Mouse (Mus musculus) CD4-positive helper T cell, adult 2 months (primary cell): ENCODE measurements around the gene Usp39.
A peak's percentile ranks its signal among the peaks of the same experiment; 100 is the strongest.

Experiments
- DNase-seq: peaks from one replicate; pipeline ENCODE4 v3.0.0-alpha.2; 2012; ENCODE audit warnings: low read depth, missing footprints, low spot score

Usp39 gene

DNA sequence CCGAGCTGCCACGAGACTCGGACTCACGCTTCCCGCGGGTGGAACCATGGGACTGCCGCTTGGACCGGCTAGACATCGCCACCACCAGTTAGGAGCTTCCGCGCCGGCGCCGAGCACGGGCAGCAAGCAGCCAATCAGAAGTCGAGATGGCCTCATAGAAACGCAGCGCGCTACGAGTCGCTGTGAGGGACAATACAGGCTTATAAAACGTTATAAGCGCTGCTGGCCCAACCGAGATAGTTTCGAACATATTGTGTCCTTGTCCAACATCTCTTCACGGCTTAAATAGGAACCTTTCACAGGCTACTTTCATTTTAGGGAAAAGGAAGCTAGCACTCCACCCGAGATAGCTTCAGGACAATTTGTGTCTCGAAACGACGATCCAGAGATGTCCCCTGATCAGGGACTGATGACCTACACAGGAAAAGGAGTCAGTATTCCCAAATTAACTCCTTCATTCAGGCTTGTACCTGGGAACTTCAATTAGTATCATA, at the start of gene Usp39:
TSS of gene Usp39 (minus strand) at position 111 of the 494 bp plus-strand sequence.
- DNase-seq = peak; percentile 94

DNA sequence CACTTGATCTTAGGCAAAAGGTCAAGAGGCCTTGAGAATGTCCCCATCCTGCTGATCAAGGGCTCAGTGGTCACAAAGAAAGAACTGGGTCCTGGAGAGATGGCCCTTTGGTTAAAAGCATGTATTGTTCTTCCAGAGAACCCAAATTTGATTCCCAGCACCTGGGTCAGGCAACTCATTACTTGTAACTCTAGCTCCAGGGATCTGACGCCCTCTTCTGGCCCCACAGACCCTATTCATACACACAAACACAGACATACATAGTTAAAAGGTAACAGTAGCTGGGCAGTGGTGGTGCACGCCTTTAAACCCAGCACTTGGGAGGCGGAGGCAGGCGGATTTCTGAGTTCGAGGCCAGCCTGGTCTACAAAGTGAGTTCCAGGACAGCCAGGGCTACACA, 47.4 kb upstream of the Usp39 start:
- DNase-seq = no peak

DNA sequence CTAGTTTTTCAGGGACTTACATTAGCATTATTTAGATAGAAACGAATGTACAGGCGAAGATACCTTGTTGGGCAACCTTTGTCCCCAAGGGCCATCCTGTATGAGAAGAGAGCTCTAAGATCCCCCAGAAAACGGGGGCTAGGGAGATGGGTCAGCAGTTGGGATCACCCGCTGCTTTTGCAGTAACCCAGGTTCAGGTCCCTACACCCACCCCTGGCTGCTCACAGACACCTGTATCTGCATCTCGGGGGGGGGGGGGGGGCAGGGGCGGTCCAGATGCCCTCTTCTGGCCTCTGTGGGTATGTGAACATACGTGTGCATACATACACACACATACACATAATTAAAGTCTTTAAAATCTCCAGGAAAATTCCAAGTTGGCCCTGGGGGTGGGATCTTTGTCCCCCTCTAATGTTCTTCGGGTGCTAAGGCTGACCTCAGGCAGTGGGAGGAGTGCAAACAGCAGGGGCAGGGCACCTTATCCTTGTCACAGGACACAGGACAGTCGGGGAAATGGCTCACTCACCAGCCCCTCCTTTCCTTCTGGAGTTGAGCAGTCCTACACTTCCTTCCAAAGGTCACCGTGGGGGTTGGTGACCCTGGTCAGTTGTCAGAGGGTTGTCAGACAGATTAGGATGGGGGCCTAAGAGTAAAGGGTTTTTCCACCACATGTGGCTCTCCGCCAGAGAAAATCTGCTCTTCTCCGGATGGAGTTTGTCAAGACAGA, 46.0 kb upstream of the Usp39 start:
- DNase-seq = peak; percentile 61

DNA sequence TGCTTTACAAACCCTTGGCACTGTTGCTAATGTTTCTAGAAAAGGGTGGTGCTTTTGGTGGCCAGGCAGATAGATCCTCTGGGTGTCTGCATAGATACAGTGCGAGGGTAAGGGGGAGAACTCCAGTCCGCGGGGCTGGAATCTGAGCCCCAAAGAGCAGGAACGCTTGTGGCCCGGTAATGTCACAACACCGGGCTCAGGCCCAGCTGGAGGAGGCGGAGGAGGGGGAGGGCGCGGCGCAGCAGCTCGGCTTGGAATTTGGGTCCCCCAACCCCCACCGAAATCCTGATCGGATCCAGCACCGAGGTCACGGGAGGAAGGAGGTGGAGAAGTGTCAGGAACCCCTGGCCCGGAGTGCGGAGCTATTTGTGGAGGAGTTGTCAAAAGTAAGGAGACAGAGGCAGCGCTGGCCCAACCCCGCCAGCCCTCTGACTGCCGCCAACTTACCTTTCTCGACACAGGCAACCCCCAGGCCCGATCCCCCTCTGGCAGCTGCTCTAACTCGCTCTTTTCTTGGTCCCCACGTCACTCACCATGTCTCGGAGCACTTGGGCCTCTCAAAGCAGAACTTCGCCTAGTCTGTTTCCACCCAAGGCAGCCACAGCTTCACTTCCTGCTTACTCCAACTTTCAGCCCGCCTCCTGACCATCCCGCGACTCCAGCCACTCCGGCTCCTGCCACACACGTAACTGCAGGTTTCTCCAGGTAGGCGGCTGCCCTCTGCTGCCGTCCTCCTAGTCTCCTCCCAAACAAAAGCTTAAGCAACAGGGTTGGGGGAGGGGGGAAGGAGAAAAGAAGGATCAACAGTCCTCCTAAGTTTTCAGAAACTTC, 45.2 kb upstream of the Usp39 start, which contains the start of gene Vamp8:
TSS of gene Vamp8 (minus strand) at position 763 of the 831 bp plus-strand sequence.
- peak; percentile 70 for DNase-seq

GRCm38 (mm10) chr6:72389471-72389940, 44.5 kb upstream of the Usp39 start:
- peak; percentile 34 for DNase-seq

DNA sequence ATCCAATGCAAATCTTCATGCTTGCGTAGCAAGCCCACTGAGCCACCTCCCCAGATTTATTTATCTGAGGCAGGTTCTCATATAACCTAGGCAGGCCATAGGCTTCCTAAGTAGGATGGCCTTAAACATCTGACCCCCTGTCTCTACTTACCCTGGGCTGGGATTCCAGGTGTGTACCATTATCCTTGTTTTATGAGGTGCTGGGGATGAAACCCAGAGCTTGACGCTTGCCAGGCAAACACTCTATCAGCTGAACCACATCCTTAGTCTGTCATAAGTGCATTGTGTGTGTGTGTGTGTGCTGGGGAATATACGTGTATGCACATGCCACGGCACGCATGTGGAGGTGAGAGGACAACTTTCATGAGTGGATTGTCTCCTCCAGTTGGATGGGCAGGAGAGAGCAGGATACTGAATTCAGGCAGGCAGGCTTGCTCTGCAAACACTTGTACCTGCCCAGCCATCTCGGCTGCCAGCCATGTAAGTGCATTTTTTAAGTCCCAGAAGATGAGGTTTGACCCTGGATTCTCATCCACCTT, 43.9 kb upstream of the Usp39 start:
- DNase-seq = no peak

- DNase-seq = no peak
Measured at GRCm38 (mm10) chr6:72388266-72388665, 43.3 kb upstream of the Usp39 start.

DNA sequence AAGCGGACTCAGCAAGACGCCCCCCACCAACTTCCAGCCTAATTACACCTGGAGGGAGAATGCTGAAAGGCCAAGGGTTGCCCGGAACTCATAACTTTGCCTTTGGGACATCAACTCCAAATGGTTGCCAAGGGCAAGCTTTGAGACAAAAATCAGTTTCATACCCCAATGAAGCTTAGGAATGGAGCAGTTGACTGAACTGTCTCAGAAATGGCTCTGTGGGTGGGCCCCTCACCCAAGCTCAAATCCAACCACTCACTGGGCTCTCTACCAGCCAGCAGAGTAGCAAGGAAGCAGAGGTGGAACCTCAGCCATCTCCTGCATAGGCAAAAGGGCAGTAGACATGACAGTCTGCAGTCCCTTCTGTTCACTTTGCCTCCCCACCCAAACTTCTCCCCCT, 42.8 kb upstream of the Usp39 start:
- no peak for DNase-seq

- no peak for DNase-seq
Measured at GRCm38 (mm10) chr6:72386561-72386960, 41.6 kb upstream of the Usp39 start.

- DNase-seq = no peak
Measured at GRCm38 (mm10) chr6:72385258-72385657, 40.3 kb upstream of the Usp39 start.

GRCm38 (mm10) chr6:72383952-72384351, 39.0 kb upstream of the Usp39 start:
- DNase-seq = no peak

DNA sequence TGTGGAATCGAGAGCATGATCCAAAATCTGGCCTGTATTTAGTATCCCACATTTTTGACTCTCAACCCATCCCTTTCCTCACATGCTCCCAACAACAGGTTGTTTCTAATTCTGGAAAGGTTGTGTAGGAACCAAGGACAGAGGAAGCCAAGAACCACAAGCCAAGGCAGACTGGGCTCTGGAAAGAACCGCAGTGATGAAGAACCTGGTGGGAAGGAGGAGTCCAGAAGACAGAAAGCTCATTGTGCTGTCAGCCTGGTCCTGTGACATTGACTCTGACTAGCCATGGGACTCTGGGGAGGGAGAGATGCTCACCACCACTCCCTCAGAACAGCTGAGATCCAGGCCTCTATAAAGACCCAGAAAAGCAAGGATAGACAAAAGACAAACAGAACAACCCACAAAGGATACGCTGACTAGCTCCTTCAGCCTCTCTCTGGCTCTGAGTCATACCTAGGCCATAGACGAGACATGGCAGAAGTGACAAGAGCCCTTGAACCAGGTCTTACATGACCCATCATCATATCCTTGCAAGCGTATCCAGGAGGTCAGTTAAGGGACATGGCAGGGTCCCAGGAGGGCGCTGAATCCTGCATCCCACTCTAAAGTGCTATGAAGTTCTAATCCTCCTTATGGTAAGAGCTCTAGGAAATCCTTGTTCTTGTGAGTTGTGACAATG, 38.3 kb upstream of the Usp39 start:
- no peak for DNase-seq

- peak; percentile 49 for DNase-seq
Measured at GRCm38 (mm10) chr6:72382494-72382893, 37.5 kb upstream of the Usp39 start.

GRCm38 (mm10) chr6:72380131-72380770, 35.3 kb upstream of the Usp39 start, which contains the start of gene Vamp5:
TSS of gene Vamp5 (minus strand) at chr6:72380468.
- peak; percentile 91 for DNase-seq

DNA sequence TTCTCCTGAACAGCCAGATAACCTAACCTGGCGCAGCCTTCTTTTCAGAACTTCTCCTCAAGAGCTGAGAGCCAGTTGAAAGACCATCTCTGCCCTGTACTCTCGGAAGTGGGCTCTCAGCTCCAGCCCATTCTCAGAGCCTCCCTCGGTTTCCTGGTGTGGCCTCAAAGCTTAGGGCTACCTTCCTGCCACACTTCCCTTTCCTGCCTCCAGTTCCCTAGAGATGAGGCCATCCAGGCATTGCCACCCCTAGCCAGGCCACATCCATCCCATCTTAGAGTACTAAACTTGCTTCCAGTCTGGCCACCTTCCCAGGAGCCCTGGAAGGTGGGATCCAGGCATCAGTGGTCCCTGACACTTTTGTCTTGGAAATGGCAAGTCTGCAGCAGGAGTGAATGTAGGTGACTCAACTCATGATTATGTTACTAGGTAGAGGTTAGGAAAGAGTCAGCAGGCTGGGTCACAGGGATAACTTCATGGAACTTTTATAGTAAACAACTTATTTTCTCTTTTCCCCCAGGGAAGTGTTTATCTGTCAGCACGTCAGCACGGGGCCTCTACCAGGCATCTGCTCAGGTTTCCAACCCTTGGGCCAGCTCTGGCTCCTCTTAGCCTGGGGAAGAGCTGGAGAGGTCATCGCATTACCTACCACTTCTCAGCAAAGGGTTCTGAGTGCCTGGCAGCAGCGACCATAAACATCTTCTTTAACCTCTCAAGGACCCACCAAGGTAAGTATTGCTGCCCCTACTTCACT, 34.6 kb upstream of the Usp39 start:
- no peak for DNase-seq

DNA sequence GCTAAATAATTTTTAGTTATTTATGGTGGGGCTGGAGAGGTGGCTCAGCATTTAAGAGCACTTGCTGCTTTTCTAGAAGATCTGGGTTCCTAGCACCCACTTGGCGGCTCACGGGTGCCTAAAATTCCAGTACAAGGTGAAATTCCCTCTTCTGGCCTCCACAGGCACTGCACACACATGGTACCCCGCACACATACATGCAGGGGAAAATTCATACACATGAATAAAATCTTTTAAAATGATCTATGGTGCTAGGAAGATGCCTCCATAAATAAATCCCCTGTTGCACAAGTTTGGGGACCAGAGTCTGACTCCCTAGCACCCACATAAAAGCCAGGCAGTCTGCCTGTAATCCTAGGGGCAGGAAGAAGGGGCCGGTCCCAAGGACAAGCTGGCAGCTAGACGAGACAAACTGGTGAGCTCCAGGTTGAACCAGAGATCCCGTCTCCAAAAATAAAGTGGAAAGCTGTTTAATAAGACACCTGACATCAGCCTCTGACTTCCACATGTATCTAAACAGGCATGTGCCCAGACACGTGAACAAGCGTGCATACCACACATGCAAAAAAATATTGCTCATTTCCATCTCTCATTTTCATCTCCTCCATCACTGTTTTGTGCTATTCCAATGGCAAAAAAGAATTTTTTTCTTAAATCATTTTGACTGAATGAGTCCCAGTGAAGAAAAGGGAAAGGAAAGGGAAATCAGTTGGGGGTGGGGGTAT, 33.7 kb upstream of the Usp39 start:
- no peak for DNase-seq

DNA sequence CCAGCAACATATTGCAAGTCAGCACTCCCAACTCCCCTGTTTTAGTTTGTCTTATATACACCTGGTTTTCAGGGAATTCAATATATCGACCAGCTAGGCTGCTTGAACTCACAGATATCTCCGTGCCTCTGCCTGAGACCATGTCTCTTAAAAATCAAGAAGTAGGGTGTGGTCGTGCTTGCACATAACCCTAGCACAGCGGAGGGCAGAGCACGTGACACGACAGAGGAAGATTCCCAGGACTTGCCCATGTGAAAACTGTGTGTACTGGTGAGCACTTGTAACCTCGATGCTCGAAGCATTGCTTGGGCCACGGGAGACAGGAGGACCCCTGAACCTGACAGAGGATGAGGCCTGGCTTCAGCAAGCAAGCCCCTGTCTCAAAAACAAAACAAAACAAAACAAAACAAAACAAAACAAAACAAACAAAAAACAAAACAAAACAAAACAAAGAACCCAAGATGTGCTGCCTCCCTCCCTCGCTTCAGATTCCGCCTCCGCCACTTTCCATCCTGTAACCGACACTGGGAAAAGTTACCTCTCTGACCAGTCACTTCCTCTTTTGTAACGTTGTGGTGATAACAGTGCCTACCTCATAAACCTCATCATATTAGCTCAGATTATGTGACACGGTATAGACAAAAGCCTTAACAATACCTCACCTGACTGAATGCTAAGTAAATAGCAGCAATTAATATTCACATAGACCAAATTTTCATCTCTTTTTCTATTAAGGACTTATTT, 30.0 kb upstream of the Usp39 start:
- DNase-seq = peak; percentile 60

GRCm38 (mm10) chr6:72374206-72374605, 29.2 kb upstream of the Usp39 start:
- no peak for DNase-seq

- DNase-seq = no peak
Measured at GRCm38 (mm10) chr6:72373184-72373583, 28.2 kb upstream of the Usp39 start.
